ENCODE assay signal across 8 mouse cellular contexts in the genomic region with DNA sequence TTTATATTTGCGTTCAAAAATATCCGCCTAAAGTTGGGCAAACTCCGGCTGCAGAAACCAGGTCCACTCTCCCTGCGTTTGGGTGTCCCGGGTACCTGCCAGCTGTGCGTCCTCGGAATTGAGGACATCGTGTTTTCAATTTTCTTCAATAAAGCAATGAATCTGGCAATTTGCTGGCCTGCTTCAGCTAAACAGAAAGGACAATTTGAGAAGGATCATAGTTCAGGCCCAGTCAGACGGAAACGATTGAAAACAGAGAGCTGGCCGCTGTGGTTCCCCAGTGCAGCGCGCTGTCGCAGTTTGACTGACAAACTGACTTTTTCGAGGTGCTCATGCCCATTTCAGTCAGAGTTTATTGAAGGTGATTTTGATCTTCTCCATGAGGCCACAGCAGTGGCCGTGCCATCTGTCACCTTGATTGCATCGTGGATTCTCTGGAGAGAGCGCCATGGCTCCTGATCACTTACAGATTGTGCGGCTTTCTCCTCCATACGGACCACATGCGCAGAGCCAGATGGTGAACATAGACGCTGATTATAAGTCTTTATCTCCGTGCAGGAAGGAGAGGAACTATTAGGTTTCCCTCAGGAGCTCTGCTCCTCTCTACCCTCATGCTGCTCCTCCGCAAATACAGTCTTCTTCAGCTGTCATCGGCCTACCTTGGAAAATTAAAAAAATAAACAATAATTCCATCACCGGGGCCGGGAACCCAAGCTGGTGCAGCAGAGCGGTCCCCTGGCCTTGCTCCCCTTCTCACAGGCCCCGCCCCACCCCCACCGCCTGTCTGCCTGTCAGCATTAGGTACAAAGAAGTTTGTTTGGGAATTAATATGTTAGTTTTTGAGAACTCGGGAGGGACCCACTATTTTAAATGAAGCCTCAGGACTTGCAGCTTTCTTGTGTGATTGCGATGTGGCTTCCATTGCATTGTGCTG.
DNase-seq lines count a peak whose midpoint lies in the region; ATAC-seq and TF ChIP-seq lines count a peak whose summit lies in the region.

No protein-coding gene starts in this region.

- ATAC-seq in embryonic facial prominence, embryonic 12.5 days (ENCODE audit: insufficient number of reproducible peaks, insufficient read depth, low FRiP score, low TSS enrichment) = peak; percentile 81
- peak; percentile 90 for ATAC-seq in hindbrain, embryonic 14.5 days (ENCODE audit: low FRiP score)

- TF ChIP-seq POLR2A in testis, adult 2 months (IDR thresholded peaks at IDR 0.05; ENCODE audit: control insufficient read depth, low read depth, low read length) = no peak

- H3K4me3 ChIP-seq in testis, adult 2 months (ENCODE audit: control insufficient read depth, low read depth, low read length) = peak overlapping the region; percentile 45
- H3K4me3 ChIP-seq in embryonic facial prominence, embryonic 12.5 days = peak overlapping the region; percentile 33
- peak overlapping the region; percentile 35 for H3K4me3 ChIP-seq in hindbrain, embryonic 14.5 days (replicated peaks; ENCODE audit: low read length)

- WGBS in embryonic facial prominence, embryonic 12.5 days = 1% methylated on average over 32 of the region's 32 CpGs
- 1% methylated on average over 32 of the region's 32 CpGs for WGBS in hindbrain, embryonic 14.5 days

- H3K4me1 ChIP-seq in testis, adult 2 months (ENCODE audit: control insufficient read depth, insufficient read depth, low read length) = peaks cover 2% of the 10 kb centered on the region; the same call in 1 of the 2 replicates
- peaks cover 20% of the 10 kb centered on the region for H3K4me1 ChIP-seq in embryonic facial prominence, embryonic 12.5 days
- 0 out of 2 replicates have a peak, but pooled peaks cover 10% of the 10 kb centered on the region for H3K4me1 ChIP-seq in hindbrain, embryonic 14.5 days (replicated peaks; ENCODE audit: control insufficient read depth, insufficient read depth, low read length)

- no peaks in the 10 kb centered on the region for H3K27me3 ChIP-seq in testis, adult 2 months (ENCODE audit: control insufficient read depth, insufficient read depth, low read length)
- H3K27me3 ChIP-seq in embryonic facial prominence, embryonic 12.5 days = no peaks in the 10 kb centered on the region
- no peaks in the 10 kb centered on the region for H3K27me3 ChIP-seq in hindbrain, embryonic 14.5 days (ENCODE audit: control insufficient read depth, insufficient read depth, low read length)

- no peak for TF ChIP-seq CTCF in testis, adult 2 months (IDR thresholded peaks at IDR 0.05; ENCODE audit: control insufficient read depth, insufficient read depth, insufficient replicate concordance, low read depth, low read length)

- H3K27ac ChIP-seq in testis, adult 2 months (ENCODE audit: control insufficient read depth, insufficient read depth, low read depth, low read length) = peak overlapping the region; percentile 79
- peak overlapping the region; percentile 86 for H3K27ac ChIP-seq in embryonic facial prominence, embryonic 12.5 days
- H3K27ac ChIP-seq in hindbrain, embryonic 14.5 days = peak overlapping the region; percentile 69

- DNase-seq in testis, postnatal 14 days (ENCODE audit: low spot score) = no peak
- peak; percentile 72 for DNase-seq in hindbrain, embryonic 14.5 days (ENCODE audit: low spot score)
- DNase-seq in layer of hippocampus, postnatal 10 days (ENCODE audit: low spot score in 2 of 2) = peak; percentile 49 to 67
- peak; percentile 77 for DNase-seq in mesoderm, embryonic 11.5 days (ENCODE audit: low read depth, low spot score)
- DNase-seq in MN1 (ENCODE audit: low spot score) = no peak
- no peak for DNase-seq in frontal cortex, postnatal 25 days (ENCODE audit: low spot score in 2 of 2)

- H3K4me2 ChIP-seq in embryonic facial prominence, embryonic 12.5 days (replicated peaks) = peak overlapping the region; percentile 51
- H3K4me2 ChIP-seq in hindbrain, embryonic 14.5 days (replicated peaks) = peak overlapping the region; percentile 65

- peak overlapping the region; percentile 31; the same call in 1 of the 2 replicates for H3K9ac ChIP-seq in embryonic facial prominence, embryonic 12.5 days
- H3K9ac ChIP-seq in hindbrain, embryonic 14.5 days = peak overlapping the region; percentile 62

- H3K9me3 ChIP-seq in embryonic facial prominence, embryonic 12.5 days = no peaks in the 10 kb centered on the region
- H3K9me3 ChIP-seq in hindbrain, embryonic 14.5 days (ENCODE audit: control insufficient read depth, low read length) = no peaks in the 10 kb centered on the region

- H3K36me3 ChIP-seq in testis, adult 2 months (ENCODE audit: control insufficient read depth, insufficient read depth, low read length) = no peaks in the 10 kb centered on the region
- H3K36me3 ChIP-seq in embryonic facial prominence, embryonic 12.5 days = no peaks in the 10 kb centered on the region
- H3K36me3 ChIP-seq in hindbrain, embryonic 14.5 days (replicated peaks; ENCODE audit: control insufficient read depth, insufficient read depth) = no peaks in the 10 kb centered on the region

Comparison
In these comparisons a context has a peak if more than half of its experiments do, and no peak if none do; other contexts are left out.
1. DNase-seq: peak in hindbrain, embryonic 14.5 days (single experiment), layer of hippocampus, postnatal 10 days (2 of 2) and mesoderm, embryonic 11.5 days (single experiment); none in testis, postnatal 14 days (single experiment), MN1 (single experiment) and frontal cortex, postnatal 25 days (0 of 2).
2. Peak in every context shown above with its lines, with median percentiles within 50 percentile points of each other: H3K27ac ChIP-seq and H3K4me3 ChIP-seq.